Mouse (Mus musculus): Measurements from ENCODE around the gene Gm8764.
"Not testable (repeated sequence)": the region's sequence is repeated elsewhere in the genome, so short reads cannot be mapped to it uniquely, and the experiment has no call there.

Gm8764 gene

DNA sequence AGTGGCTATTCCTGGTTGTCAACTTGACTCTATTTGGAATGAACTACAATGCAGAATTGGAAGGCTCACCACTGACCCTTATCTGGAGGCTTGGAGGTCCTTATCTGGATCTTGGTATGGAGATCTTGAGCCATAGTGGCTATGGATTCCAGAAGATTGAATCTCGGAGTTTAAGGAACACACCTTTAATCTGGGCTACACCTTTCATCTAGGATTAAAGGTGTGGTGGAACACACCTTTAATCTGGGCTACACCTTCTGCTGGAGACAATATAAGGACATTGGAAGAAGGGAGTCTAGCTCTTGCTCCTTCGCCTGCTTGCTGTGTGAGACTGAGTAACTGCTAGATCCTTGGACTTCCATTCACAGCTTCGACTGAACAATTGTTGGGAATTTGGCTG, at the start of gene Gm8764:
Gene Gm8764, plus strand, starts transcription at position 301 of the 400 bp plus-strand sequence.
- DNase-seq (ENCODE audit: low spot score) = not testable (repeated sequence)

DNA sequence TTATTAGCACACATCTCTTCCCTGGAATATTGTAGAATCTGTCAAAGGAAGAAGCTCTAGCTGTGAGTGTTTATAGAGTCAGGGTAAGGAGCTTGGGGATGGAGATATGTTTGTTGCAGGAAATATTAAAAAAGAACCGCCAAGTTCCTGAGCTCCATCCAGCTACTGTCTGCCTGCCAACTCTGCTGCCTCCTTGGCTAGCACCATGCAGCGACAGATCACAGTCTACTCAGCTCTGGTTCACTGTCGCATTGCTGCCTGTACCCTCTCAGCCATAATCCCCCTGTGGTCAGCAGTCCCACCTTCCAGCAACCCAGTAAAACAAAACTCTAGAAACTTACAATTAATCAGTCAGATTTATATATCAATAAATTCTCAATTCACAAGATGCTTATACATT, 49.8 kb upstream of the Gm8764 start:
- DNase-seq (ENCODE audit: low spot score) = no peak

DNA sequence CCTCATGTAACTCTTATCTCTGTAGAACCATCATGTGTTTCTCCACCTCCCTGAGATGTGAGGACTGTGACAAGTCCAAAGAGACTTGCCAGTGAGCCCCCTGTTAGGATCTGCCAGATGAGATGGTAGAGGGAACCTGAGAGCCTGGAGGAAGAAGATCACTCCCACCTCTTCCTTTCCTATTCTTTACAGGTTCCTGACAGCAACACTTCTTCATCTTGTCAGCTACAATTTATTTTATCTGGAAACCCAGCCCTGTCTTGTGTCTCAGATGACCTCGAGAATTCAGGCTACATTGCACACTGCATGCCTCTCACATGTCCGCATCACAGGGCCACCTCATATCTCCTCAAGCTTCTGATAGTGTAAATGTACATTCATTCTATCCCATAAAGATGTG, 41.5 kb upstream of the Gm8764 start:
- no peak for DNase-seq (ENCODE audit: low spot score)

GRCm38 (mm10) chr10:104142687-104143086, 17.1 kb upstream of the Gm8764 start, which contains the start of gene Gm21293:
TSS of gene Gm21293 (plus strand) at chr10:104142987.
- DNase-seq (ENCODE audit: low spot score) = not testable (repeated sequence)

GRCm38 (mm10) chr10:104151197-104151596, 8.6 kb upstream of the Gm8764 start, which contains the start of gene Gm6763:
TSS of gene Gm6763 (plus strand) at chr10:104151497.
- not testable (repeated sequence) for DNase-seq (ENCODE audit: low spot score)

DNA sequence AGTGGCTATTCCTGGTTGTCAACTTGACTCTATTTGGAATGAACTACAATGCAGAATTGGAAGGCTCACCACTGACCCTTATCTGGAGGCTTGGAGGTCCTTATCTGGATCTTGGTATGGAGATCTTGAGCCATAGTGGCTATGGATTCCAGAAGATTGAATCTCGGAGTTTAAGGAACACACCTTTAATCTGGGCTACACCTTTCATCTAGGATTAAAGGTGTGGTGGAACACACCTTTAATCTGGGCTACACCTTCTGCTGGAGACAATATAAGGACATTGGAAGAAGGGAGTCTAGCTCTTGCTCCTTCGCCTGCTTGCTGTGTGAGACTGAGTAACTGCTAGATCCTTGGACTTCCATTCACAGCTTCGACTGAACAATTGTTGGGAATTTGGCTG, 8.4 kb downstream of the Gm8764 start, which contains the start of gene Gm21304:
Gene Gm21304, plus strand, starts transcription at position 301 of the 400 bp plus-strand sequence.
- DNase-seq (ENCODE audit: low spot score) = not testable (repeated sequence)

- DNase-seq (ENCODE audit: low spot score) = not testable (repeated sequence)
These were observed 16.9 kb downstream of the Gm8764 start, which contains the start of gene Gm21312 for GRCm38 (mm10) chr10:104176724-104177123. TSS of gene Gm21312 (plus strand) at chr10:104177024.

GRCm38 (mm10) chr10:104185233-104185632, 25.4 kb downstream of the Gm8764 start, which contains the start of gene Gm20765:
TSS of gene Gm20765 (plus strand) at chr10:104185533.
- not testable (repeated sequence) for DNase-seq (ENCODE audit: low spot score)

GRCm38 (mm10) chr10:104193742-104194141, 33.9 kb downstream of the Gm8764 start, which contains the start of gene Gm4340:
TSS of gene Gm4340 (plus strand) at chr10:104194042.
- not testable (repeated sequence) for DNase-seq (ENCODE audit: low spot score)

GRCm38 (mm10) chr10:104209655-104210054, 49.8 kb downstream of the Gm8764 start:
- DNase-seq (ENCODE audit: low spot score) = no peak

DNA sequence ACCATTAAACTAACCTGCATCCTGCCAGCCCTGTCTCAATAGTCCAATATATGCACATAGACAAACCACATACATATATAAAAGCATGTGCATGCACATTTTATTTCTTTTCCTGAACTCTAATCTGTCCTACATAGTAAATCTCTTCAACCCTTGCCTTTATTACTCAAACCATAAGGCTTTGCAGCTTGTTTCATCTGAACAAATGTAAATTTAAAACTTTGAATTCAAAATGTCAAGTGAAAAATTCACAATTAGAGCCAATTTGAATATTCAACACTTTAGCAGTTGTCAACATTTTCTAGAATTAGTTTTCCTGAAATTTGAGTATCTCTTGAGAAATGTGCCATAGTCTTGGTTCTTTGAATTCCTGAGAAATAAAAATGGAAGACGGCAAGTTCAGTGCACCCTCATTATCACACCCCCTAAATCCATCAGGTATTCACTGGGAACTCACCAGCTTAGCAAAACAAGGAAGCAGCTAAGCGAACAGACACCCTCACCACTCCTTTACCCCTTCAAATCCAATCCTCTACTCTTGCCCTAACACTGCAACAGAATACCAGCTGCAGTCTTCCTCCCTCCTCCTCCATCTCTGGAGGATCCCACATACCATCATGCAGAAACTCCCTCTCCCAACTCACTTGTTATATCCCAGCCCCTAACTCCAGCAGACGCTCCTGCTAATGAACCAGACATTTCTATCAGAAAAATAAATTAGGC, 50.6 kb downstream of the Gm8764 start:
- no peak for DNase-seq (ENCODE audit: low spot score)
